Mouse (Mus musculus) liver (tissue): ENCODE data around the gene Samd13.
A peak's percentile ranks its signal among the peaks of the same experiment; 100 is the strongest.

Source experiments
- DNase-seq: peaks from one replicate; pipeline ENCODE4 v3.0.0-alpha.2; 2020; ENCODE audit warnings: mixed read lengths

The Samd13 gene

GRCm38 (mm10) chr3:146661907-146662306 is 23.5 kb downstream of the Samd13 start:
- no peak for DNase-seq

DNA sequence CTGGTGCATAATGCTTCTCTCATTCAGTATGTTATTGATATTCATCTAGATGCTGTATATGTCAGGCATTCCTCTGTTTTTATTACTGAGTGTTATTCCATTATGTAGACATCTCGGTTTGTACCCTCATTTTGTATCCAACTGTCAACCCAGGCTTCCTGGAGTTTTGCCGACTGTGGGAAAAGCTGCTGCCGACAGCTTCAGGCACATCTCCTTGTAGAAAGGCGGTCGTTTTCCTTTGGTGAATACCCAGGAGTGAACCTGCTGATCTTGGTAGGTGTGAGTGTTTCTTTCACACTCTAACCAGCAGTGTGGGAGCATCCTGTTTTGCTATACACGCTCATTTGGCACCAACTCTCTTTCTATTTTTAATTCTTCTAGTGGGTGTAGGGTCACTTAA is 24.4 kb downstream of the Samd13 start:
- no peak for DNase-seq

DNA sequence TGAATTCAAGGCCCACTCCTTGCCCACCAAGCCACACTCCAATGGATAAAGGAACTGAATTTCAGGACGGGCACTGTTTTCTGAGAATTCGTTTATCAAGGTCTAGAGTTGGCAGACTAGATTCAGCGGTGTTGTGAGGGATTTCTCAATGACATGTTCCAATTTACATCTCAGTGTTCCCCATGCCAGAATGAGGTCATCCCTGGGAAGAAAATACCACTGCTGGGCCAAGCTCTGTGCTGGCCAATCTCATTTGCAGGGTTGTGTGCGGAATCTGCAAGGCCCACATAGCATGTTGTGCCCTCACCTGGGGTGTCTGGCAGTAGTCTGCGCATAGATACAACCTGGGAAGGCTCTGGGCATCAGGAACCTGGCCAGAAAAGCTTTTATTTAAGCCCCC is 26.1 kb downstream of the Samd13 start:
- DNase-seq, result no peak

GRCm38 (mm10) chr3:146658061-146658639 is 27.2 kb downstream of the Samd13 start:
- DNase-seq, result no peak

- no peak for DNase-seq
Observed at GRCm38 (mm10) chr3:146657433-146657832, 28.0 kb downstream of the Samd13 start.

DNA sequence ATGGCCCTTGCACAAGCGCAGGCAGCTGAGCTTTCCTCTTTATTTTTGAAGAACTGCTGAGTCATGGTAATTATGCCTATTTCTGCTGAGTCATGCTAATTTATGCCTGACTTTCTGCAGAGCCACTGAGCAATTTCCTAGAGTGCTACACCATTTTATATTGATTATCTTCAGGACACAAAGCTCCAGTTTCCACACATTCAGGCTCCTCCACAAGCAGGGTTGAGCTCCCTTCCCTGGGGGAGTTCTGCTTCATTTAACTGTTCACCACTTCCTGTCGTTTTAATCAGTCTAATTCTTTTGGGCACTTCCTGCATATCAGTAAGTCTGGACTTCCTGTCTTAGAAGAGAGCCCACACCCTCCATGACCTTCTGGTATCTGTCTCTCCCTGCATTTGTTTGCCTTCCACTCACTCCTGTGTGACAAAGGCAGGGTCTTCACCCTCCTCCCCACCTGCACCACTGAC is 30.2 kb downstream of the Samd13 start:
- peak; percentile 50 for DNase-seq

GRCm38 (mm10) chr3:146653692-146654091 is 31.7 kb downstream of the Samd13 start:
- peak; percentile 86 for DNase-seq

DNA sequence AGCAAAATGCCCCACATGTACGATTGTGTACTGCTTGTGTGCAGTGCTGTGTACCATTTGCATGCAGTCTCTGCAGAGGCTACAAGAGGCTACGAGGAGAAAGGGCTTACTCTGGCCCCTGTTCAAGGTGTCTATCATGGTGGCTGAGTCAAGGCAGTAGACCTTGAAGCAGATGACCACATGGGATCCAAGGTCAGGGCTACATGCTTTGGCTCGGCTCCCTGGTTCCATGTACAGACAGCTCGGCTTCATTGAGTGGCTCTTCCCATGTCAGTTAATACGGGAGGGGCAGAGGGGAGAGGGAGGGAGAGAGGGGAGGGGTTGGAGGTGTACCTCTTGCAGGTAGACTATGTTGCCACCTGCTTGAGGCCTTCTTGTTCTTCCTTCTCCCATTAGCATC is 33.0 kb downstream of the Samd13 start:
- no peak for DNase-seq

DNA sequence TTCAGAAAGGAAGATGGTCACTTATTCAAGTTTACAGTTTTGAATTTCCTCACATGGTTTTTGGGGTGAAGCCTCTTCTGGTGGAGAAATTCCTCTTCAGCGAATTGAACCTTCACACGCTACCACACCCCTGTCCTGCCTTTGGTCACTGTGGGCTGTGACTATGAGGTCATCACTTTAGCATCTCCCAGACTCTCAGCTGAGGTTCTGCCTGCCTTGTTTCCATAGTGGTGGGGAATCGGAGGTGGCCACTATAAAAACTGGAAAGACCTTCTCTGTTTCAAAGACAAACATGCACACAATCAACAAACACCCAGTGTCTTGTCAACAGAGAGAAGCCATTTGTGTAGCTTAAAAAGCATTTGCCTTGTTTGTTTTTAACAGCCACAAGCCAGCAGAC is 34.2 kb downstream of the Samd13 start, which contains the start of gene 4930503B20Rik:
4930503B20Rik (minus strand) TSS at position 101 of the 400 bp plus-strand sequence.
- no peak for DNase-seq

- DNase-seq, result no peak
Observed at GRCm38 (mm10) chr3:146650716-146651115, 34.7 kb downstream of the Samd13 start.

GRCm38 (mm10) chr3:146649311-146649894 is 36.0 kb downstream of the Samd13 start:
- no peak for DNase-seq

DNA sequence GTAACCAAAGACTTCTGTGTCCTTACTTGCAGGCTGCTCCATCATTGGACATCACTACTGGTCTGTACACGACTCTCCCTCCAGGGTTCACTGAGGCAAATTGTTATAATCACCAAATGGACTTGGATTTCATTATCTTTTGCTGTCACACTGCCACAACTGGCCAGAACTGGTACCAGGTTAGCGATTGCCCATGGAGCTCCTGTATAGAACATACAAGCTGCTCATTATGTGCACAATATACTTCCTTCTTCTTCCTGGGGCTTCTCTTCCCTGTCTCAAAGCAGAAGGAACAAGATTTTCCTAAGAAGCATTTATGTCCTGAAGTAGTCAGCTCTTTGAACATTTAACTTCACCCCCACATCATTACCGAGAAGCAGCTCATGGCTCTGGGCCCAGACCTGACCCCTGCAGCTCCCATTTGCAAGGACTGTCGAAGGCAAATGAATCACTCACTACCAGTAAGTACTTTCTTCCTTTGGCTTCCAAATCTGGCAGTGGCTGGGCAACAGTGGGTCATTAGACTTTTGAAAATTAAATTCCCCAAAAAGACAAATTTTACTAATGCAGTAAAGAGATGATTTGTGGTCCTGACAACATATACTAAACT is 43.5 kb downstream of the Samd13 start:
- DNase-seq, result no peak

GRCm38 (mm10) chr3:146632506-146632905 is 52.9 kb downstream of the Samd13 start:
- DNase-seq, result no peak

- no peak for DNase-seq
Observed at GRCm38 (mm10) chr3:146628227-146628982, 57.0 kb downstream of the Samd13 start.

DNA sequence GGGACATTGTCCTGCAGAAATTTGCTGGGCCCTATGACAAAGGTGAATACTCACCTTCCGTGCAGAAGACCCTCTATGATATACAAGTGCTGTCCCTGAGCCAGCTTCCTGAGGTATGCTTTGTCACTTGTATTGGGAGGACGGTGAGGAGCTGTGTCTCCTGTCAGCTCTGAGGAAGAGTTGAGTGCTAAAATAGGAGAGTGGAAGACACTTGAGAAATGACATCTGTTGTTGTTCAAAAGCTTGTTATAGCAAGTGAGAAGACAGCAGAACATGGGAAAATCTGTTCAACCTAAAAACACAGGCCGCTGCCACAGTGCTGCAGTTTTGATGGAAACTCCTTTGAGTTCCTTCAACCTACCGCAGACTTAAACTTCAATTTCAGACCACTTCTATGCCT is 59.6 kb downstream of the Samd13 start:
- no peak for DNase-seq

DNA sequence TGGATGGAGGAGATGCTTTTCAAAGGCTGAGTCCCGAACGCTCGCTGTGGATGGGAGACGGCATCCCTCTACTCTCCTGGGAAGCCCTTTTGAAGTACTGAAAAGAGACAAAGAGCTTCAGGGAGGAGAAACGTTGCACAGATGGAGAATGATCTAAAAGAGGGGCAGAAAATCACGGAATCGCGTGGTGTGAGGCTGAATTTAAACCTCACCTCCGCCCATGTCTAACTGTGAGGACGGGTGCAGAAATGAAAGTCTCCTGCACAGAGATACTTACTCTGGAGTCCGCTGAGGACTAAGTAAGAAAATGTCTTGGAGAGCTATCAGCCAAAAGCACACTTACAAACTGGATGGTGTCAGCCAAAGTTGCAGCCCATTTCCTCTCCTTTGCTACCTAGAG is 63.4 kb downstream of the Samd13 start:
- DNase-seq, result no peak

DNA sequence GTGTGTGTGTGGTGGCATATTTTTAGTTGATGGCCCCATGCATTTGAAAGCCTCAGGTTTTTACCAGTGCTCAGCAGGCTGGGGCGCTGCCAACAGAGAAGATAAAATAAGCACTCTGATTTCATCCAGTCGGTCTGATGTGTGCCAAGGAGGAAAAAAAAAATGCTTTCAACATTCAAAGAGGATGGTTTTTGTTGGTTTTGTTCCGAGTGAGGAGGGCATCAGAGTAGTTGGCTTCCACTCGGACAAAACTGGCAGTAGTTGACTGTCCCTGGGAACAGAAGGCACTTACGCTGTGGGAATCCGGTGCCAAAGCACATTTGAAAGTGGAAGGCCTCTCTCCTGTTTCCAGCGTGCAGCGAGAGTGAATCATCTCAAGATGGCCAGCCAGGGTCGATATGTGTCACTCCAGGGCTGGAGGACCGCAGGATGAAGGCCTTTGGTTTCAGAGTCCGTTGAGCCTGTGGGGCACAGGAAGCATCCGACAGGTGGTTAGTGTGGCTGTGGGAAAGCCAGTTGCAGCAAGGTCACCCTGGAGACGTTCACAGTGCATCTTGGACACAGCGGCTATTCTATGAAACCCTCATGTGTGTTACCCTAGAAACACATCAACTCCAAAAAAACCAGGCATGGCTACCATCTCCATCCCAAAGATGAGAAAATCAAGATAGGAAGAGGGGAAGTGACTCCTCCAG is 64.7 kb downstream of the Samd13 start:
- DNase-seq, result no peak

DNA sequence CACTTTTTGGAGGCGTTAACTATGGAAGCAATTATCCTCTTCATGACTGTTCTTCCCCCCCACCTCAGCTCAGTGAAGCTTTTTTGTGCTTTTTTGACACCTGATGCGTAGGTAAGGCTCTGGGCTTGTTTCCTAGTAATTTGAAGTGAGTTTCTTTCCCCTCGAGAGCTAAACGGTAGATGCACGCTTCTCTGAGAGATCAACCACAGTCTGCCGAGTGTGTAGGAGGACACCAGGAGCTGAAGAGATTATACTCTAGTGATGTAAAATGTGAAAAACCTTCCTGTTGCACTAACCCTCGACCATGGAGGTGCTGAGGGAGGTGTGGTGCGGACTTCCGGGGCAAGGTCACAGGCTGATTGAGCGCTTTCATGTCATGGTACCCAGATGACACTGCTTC is 65.3 kb downstream of the Samd13 start:
- no peak for DNase-seq

DNA sequence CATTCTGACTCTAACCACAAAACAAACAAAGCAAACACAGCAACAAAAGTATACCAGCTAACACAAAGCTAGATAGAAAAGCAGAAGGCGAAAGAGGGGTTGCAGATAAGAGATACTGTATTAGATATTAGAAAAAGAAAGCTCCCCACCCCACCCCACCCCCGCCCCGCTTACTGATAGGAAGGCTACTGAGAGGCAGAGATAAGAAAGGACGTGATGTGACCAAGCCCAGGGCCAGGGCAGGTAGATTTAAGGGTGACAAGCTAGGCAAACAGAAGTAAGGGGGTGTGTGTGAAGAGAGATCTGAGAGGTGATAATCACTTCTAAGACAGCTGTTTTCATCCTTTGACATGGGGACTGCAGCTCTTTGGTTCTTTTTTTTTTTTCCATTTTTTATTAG is 67.0 kb downstream of the Samd13 start:
- peak; percentile 15 for DNase-seq

- no peak for DNase-seq
Observed at GRCm38 (mm10) chr3:146617946-146618345, 67.4 kb downstream of the Samd13 start.

- DNase-seq, result no peak
Observed at GRCm38 (mm10) chr3:146616533-146617283, 68.7 kb downstream of the Samd13 start.

DNA sequence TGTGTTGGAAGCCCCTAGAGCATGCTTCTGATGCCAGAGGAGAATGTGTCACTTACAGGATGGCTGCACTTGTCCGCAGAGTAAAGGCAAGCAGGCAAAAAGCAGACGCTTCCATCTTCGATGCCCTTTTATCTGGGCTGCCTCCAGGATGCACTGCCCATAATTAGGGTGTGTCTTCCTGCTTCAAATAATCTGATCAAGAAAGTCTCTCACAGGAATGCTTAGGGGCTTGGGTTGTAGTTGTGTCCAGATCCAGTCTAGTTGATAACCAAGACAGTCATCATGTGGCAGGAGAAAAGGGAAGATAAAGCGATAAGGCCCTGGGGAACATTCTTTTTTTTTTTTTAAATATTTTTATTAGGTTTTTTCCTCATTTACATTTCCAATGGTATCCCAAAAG is 69.9 kb downstream of the Samd13 start, which contains the start of gene Dnase2b:
Dnase2b (minus strand) TSS at position 101 of the 400 bp plus-strand sequence.
- no peak for DNase-seq
